Mouse (Mus musculus): ENCODE measurements around the gene Scnn1b. TPM values are rescaled to one million over a fixed set of nuclear protein-coding genes. Genes with fewer than 3 reads are reported as not detected.

The Scnn1b gene
- total and polyA plus RNA-seq, 3 experiments, result 0.04 TPM; not detected in 2

DNA sequence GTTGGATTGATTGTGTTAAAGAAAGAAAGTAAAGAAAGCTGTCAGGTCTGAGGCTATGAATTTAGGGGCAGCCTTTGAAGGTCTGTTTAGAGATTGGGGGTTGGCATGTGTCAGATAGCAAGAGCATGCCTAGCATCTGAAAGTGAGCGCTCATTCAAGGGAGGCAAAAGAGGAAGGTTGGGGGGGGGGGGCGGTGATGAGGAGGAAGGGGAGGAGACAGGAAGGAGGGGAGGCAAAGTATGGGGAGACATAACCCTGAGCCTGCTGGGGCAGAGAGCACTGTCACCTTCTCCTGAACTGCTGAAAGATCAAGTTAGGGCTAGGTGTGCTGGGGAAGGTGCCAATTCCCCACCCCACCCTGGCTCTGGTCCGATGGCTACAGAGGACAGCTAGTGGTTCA lies 6.8 kb downstream of the Scnn1b start:
- H3K79me2 ChIP-seq (replicated peaks; ENCODE audit: control insufficient read depth, extremely low read depth, insufficient read depth, poor library complexity, severe bottlenecking), result no peaks in the 10 kb centered on the region
- TF ChIP-seq USF1 (IDR thresholded peaks at IDR 0.05; ENCODE audit: low read depth, low read length) (no peak), NELFE (IDR thresholded peaks at IDR 0.05; ENCODE audit: low read depth, low read length) (no peak), MYC (IDR thresholded peaks at IDR 0.05; ENCODE audit: low read depth, low read length) (no peak), SIN3A (IDR thresholded peaks at IDR 0.05; ENCODE audit: low read length) (no peak), MAX (IDR thresholded peaks at IDR 0.05; ENCODE audit: low read length) (no peak), ETS1 (conservative IDR thresholded peaks at IDR 0.05; ENCODE audit: low read depth, low read length) (no peak), JUN (IDR thresholded peaks at IDR 0.05; ENCODE audit: insufficient read depth, low read depth, low read length) (no peak), E2F4 (IDR thresholded peaks at IDR 0.05; ENCODE audit: insufficient replicate concordance, low read depth, low read length) (no peak), HCFC1 (IDR thresholded peaks at IDR 0.05; ENCODE audit: low read depth, low read length) (no peak), USF2 (conservative IDR thresholded peaks at IDR 0.05; ENCODE audit: low read depth, low read length) (no peak), CHD1 (IDR thresholded peaks at IDR 0.05; ENCODE audit: low read depth, low read length) (no peak), POLR2AphosphoS2 (IDR thresholded peaks at IDR 0.05; ENCODE audit: low read depth, low read length) (no peak), ZKSCAN1 (IDR thresholded peaks at IDR 0.05; ENCODE audit: borderline replicate concordance, low read depth, low read length) (no peak), BHLHE40 (IDR thresholded peaks at IDR 0.05; ENCODE audit: low read depth, low read length) (no peak), KAT2A (IDR thresholded peaks at IDR 0.05; ENCODE audit: insufficient replicate concordance, low read length) (no peak), EP300 (IDR thresholded peaks at IDR 0.05; ENCODE audit: low read length) (no peak), SMC3 (IDR thresholded peaks at IDR 0.05; ENCODE audit: low read depth, low read length) (no peak)
- H3K27ac ChIP-seq (ENCODE audit: insufficient read depth, low read depth), result no peak overlapping the region
- H3K9me3 ChIP-seq (replicated peaks; ENCODE audit: low read length), result no peaks in the 10 kb centered on the region
- peaks cover 5 to 20% of the 10 kb centered on the region in 2 experiments; a peak in 3 of 4 replicates for H3K4me1 ChIP-seq (ENCODE audit: control insufficient read depth in 1 of 2, insufficient read depth in 2 of 2)
- DNase-seq (ENCODE audit: extremely low read depth), result peak; percentile 42
- H3K36me3 ChIP-seq (replicated peaks in 1 of 2; ENCODE audit: control insufficient read depth in 1 of 2, insufficient read depth in 1 of 2, low read length in 1 of 2), result no peaks in the 10 kb centered on the region
- dilution Hi-C loops (cut with MboI; ENCODE audit: extremely low pct_ligation_motif_present, extremely low pct_unique_long_range_greater_than_20kb, low sequenced_read_pairs), result no loop called here
- H3K27me3 ChIP-seq (replicated peaks), result no peaks in the 10 kb centered on the region
- in situ Hi-C loops (cut with MboI; ENCODE audit: low pct_ligation_motif_present, low pct_unique_long_range_greater_than_20kb, low sequenced_read_pairs), result no loop called here
- H3K9ac ChIP-seq (ENCODE audit: insufficient read depth, low read depth), result no peak overlapping the region
- no peak overlapping the region for H3K4me2 ChIP-seq (ENCODE audit: insufficient read depth, low read depth, poor library complexity, severe bottlenecking)
- H3K4me3 ChIP-seq (replicated peaks in 1 of 3; ENCODE audit: low read depth in 2 of 3, low read length in 2 of 3, poor library complexity in 1 of 3), result no peak overlapping the region

DNA sequence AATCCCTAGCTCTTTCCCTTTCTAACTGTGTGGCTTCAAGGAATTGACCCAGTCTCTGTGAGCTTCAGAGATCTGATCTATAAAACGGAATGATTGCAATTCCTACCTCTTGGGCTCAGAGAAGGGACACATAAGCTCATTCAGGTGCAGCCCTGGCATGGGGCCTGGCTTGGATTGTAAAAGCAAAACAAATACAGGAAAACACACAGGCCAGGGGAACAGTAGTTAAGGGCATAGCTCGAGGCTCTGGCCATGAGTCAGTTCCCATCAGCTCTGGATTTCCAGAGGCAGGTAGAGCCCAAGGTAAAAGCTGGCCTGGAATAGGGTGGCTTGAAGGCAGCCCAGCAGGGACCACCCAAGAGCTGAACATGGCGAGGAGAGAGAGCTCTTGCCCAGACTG lies 9.2 kb downstream of the Scnn1b start:
- DNase-seq (ENCODE audit: extremely low read depth), result no peak
- no peaks in the 10 kb centered on the region for H3K79me2 ChIP-seq (replicated peaks; ENCODE audit: control insufficient read depth, extremely low read depth, insufficient read depth, poor library complexity, severe bottlenecking)
- H3K27me3 ChIP-seq (replicated peaks), result no peaks in the 10 kb centered on the region
- H3K4me2 ChIP-seq (ENCODE audit: insufficient read depth, low read depth, poor library complexity, severe bottlenecking), result no peak overlapping the region
- H3K4me3 ChIP-seq (replicated peaks in 1 of 3; ENCODE audit: low read depth in 2 of 3, low read length in 2 of 3, poor library complexity in 1 of 3), result no peak overlapping the region
- TF ChIP-seq GABPA (IDR thresholded peaks at IDR 0.05; ENCODE audit: insufficient replicate concordance, low read depth, low read length), result no peak
- H3K27ac ChIP-seq (ENCODE audit: insufficient read depth, low read depth), result no peak overlapping the region
- peaks cover 5 to 20% of the 10 kb centered on the region in 2 experiments; a peak in 3 of 4 replicates for H3K4me1 ChIP-seq (ENCODE audit: control insufficient read depth in 1 of 2, insufficient read depth in 2 of 2)
- no peak overlapping the region for H3K9ac ChIP-seq (ENCODE audit: insufficient read depth, low read depth)
- no peaks in the 10 kb centered on the region for H3K9me3 ChIP-seq (replicated peaks; ENCODE audit: low read length)
- in situ Hi-C loops (cut with MboI; ENCODE audit: low pct_ligation_motif_present, low pct_unique_long_range_greater_than_20kb, low sequenced_read_pairs), result no loop called here
- no peaks in the 10 kb centered on the region for H3K36me3 ChIP-seq (replicated peaks in 1 of 2; ENCODE audit: control insufficient read depth in 1 of 2, insufficient read depth in 1 of 2, low read length in 1 of 2)
- dilution Hi-C loops (cut with MboI; ENCODE audit: extremely low pct_ligation_motif_present, extremely low pct_unique_long_range_greater_than_20kb, low sequenced_read_pairs), result no loop called here
